Mouse (Mus musculus) limb, embryonic 13.5 days (tissue): ENCODE measurements around the gene Dpy19l3. TPM values are rescaled to one million over a fixed set of nuclear protein-coding genes. Genes with fewer than 3 reads are reported as not detected.

Experiments
- ATAC-seq: fragments of 200-750 bp; cut with Nextera tagmentation; 2 replicates; pipeline ENCODE4 v1.8.0; 2017; ENCODE audit warnings: low read depth, moderate number of reproducible peaks, moderate TSS enrichment; ENCODE audit not compliant: low FRiP score
- H3K27ac ChIP-seq: fragments of 300-500 bp; sonication (generic); 2 replicates; pipeline ENCODE4 v1.5.1; 2015; ENCODE audit warnings: inconsistent platforms, mild to moderate bottlenecking, moderate library complexity
- H3K27me3 ChIP-seq: fragments of 300-500 bp; sonication (generic); 2 replicates; pipeline ENCODE4 v1.6.1; 2015; ENCODE audit warnings: mild to moderate bottlenecking, inconsistent platforms
- H3K36me3 ChIP-seq: fragments of 300-500 bp; sonication (generic); 2 replicates; pipeline ENCODE4 v1.6.1; 2015; ENCODE audit warnings: inconsistent platforms, mild to moderate bottlenecking, moderate library complexity
- H3K4me1 ChIP-seq: fragments of 300-500 bp; sonication (generic); 2 replicates; pipeline ENCODE4 v1.6.1; 2015; ENCODE audit warnings: inconsistent platforms
- H3K4me2 ChIP-seq: fragments of 300-500 bp; sonication (generic); replicated peaks from 2 replicates; pipeline ENCODE4 v1.6.1; 2015; ENCODE audit warnings: inconsistent platforms, mild to moderate bottlenecking, moderate library complexity
- H3K4me3 ChIP-seq: fragments of 300-500 bp; sonication (generic); 2 replicates; pipeline ENCODE4 v1.5.1; 2015; ENCODE audit warnings: moderate library complexity, mild to moderate bottlenecking, inconsistent platforms
- H3K9ac ChIP-seq: fragments of 300-500 bp; sonication (generic); 2 replicates; pipeline ENCODE4 v1.6.1; 2015; ENCODE audit warnings: mild to moderate bottlenecking, inconsistent platforms
- H3K9me3 ChIP-seq: fragments of 300-500 bp; sonication (generic); 2 replicates; pipeline ENCODE4 v1.6.1; 2016; ENCODE audit warnings: inconsistent platforms
- WGBS: fragments of 180-500 bp; shearing (Covaris S2); methylation state at CpG from one replicate; pipeline ENCODE4 v1.1.7; 2015; 5-methylcytosine and 5-hydroxymethylcytosine counted together
- polyA plus RNA-seq: library from polyadenylated mRNA; unstranded; fragments of >200 nt; fragmentation: Nextera tagmentation; extraction: Ambion mirVana; gene quantifications from 2 replicates; pipeline ENCODE4 v1.2.1, GENCODE M21; 2015

Dpy19l3 gene
- polyA plus RNA-seq, 1 experiment from 2014 or later: 44.6 TPM

DNA sequence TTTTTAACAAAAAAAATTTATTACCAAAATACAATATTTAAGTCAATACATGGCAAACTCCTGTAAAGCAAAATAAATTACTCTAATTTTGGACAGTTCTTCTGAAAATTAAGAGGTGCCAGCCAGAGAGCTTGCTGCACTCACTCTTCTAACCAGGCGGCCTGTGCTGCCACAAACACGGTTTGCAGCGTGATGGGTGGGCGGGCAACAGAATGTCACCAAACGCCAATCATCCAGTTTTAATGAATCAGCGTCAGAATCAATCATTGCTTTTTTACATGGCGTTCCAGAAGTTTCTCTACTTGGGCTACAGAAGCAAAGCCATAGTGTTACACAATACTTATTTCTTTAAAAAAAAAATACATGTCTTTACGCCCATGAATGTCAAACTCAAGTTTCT lies 18.1 kb upstream of the Dpy19l3 start:
- WGBS: 89% methylated on average over 8 of the region's 8 CpGs
- Histone ChIP-seq H3K27ac (no peak overlapping the region), H3K4me1 (no peaks in the 10 kb centered on the region), H3K27me3 (no peaks in the 10 kb centered on the region), H3K9me3 (no peaks in the 10 kb centered on the region), H3K4me3 (no peak overlapping the region), H3K9ac (no peak overlapping the region), H3K36me3 (peaks cover 51% of the 10 kb centered on the region), H3K4me2 (no peak overlapping the region)
- ATAC-seq: no peak

GRCm38 (mm10) chr7:35771106-35771505 lies 16.9 kb upstream of the Dpy19l3 start:
- Histone ChIP-seq H3K36me3 (peaks cover 41% of the 10 kb centered on the region), H3K27me3 (no peaks in the 10 kb centered on the region), H3K4me3 (no peak overlapping the region), H3K9me3 (no peaks in the 10 kb centered on the region), H3K4me2 (no peak overlapping the region), H3K27ac (no peak overlapping the region), H3K9ac (no peak overlapping the region), H3K4me1 (no peaks in the 10 kb centered on the region)
- no peak for ATAC-seq

DNA sequence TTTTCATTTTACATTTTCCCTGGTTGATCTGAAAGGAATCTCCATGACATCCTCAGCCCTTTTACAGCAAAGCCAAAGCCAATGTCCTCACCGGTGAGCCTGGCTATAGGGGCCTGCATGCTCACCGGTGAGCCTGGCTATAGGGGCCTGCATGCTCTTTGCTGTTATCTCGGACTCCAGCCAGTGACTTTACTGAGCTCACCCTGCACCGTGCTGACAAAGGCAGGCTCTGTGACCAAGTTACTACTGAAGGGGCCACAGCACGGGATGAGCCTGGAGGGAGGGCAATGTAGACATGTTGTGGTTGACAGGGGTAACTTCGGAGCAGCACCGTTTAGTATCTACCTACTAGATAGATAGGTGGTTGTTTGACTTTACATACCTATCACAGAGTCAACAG lies 15.9 kb upstream of the Dpy19l3 start:
- WGBS: 85% methylated on average over 7 of the region's 7 CpGs
- H3K9ac ChIP-seq: no peak overlapping the region
- no peak overlapping the region for H3K4me3 ChIP-seq
- H3K36me3 ChIP-seq: peaks cover 31% of the 10 kb centered on the region
- no peak overlapping the region for H3K4me2 ChIP-seq
- ATAC-seq: no peak
- no peak overlapping the region for H3K27ac ChIP-seq
- no peaks in the 10 kb centered on the region for H3K27me3 ChIP-seq
- H3K4me1 ChIP-seq: no peaks in the 10 kb centered on the region
- no peaks in the 10 kb centered on the region for H3K9me3 ChIP-seq

DNA sequence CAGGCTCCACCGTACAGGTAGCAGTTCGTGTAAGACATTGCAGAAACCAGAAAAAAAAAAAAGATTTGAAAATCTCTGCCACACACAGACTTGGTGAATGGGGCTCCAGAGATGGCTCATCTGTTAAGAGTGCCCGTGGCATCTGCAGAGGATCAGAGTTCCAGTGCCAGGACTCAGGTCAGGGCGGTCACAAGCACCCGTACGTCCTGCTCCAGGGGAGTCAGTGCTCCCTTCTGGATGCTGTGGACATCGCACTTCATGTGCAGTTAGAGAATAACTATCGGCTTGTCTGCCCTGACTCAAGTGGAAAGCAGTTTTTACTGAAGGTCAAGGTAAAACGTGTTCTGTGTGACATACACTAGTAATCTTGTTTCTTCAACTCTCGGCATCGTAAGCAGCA lies 10.2 kb upstream of the Dpy19l3 start:
- H3K4me1 ChIP-seq: no peaks in the 10 kb centered on the region
- no peak overlapping the region for H3K4me2 ChIP-seq
- H3K27me3 ChIP-seq: no peaks in the 10 kb centered on the region
- H3K4me3 ChIP-seq: no peak overlapping the region
- H3K36me3 ChIP-seq: no peaks in the 10 kb centered on the region
- 88% methylated on average over 11 of the region's 11 CpGs for WGBS
- no peak overlapping the region for H3K27ac ChIP-seq
- ATAC-seq: no peak
- H3K9me3 ChIP-seq: 0 out of 2 replicates have a peak, but pooled peaks cover 3% of the 10 kb centered on the region
- no peak overlapping the region for H3K9ac ChIP-seq

DNA sequence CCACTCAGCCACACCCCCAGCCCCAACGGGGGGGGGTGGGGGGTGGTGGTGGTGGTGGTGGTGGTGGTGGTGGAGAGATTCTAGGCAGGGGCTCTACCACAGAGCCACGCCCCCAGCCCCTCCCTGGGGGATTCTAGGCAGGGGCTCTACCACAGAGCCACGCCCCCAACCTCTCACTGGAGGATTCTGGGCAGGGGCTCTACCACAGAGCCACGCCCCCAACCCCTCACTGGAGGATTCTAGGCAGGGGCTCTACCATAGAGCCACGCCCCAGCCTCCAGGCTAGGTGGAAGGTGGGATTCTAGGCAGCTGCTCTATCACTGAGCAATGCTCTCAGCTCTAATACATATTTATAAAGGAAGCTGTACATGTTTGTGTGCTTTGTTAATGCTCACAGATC lies 7.5 kb upstream of the Dpy19l3 start:
- H3K4me1 ChIP-seq: no peaks in the 10 kb centered on the region
- no peak overlapping the region for H3K4me3 ChIP-seq
- no peak overlapping the region for H3K27ac ChIP-seq
- no peaks in the 10 kb centered on the region for H3K27me3 ChIP-seq
- no peak overlapping the region for H3K9ac ChIP-seq
- 78% methylated on average over 5 of the region's 5 CpGs for WGBS
- H3K36me3 ChIP-seq: no peaks in the 10 kb centered on the region
- no peak overlapping the region for H3K4me2 ChIP-seq
- ATAC-seq: no peak
- H3K9me3 ChIP-seq: 0 out of 2 replicates have a peak, but pooled peaks cover 3% of the 10 kb centered on the region

GRCm38 (mm10) chr7:35759602-35760001 lies 5.3 kb upstream of the Dpy19l3 start:
- Histone ChIP-seq H3K9ac (no peak overlapping the region), H3K4me3 (no peak overlapping the region), H3K4me2 (no peak overlapping the region), H3K27me3 (no peaks in the 10 kb centered on the region), H3K27ac (no peak overlapping the region), H3K4me1 (peaks cover 4% of the 10 kb centered on the region), H3K9me3 (0 out of 2 replicates have a peak, but pooled peaks cover 3% of the 10 kb centered on the region), H3K36me3 (no peaks in the 10 kb centered on the region)
- ATAC-seq: no peak
- WGBS: 15% methylated on average over 2 of the region's 2 CpGs

GRCm38 (mm10) chr7:35756510-35757440 lies 2.5 kb upstream of the Dpy19l3 start:
- H3K4me2 ChIP-seq: no peak overlapping the region
- peaks cover 14% of the 10 kb centered on the region for H3K4me1 ChIP-seq
- H3K36me3 ChIP-seq: 0 out of 2 replicates have a peak, but pooled peaks cover under 1% of the 10 kb centered on the region
- H3K27me3 ChIP-seq: no peaks in the 10 kb centered on the region
- no peak overlapping the region for H3K9ac ChIP-seq
- 42% methylated on average over 14 of the region's 14 CpGs for WGBS
- no peak for ATAC-seq
- no peak overlapping the region for H3K4me3 ChIP-seq
- no peaks in the 10 kb centered on the region for H3K9me3 ChIP-seq
- no peak overlapping the region for H3K27ac ChIP-seq

DNA sequence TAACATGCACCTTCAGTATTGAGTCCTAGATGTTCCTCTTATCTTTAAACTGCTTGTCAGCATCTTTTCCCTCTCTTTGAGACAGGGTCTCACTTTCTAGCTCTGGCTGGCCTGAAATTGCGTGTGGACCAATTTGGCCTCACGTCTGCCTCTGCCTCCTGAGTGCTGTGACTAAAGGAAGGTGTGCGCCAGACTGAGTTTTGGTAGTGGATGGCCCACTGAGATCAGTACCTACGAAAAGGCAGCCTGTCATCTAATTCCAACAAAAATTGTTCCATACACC lies 573 bp upstream of the Dpy19l3 start:
- Histone ChIP-seq H3K36me3 (peaks cover 18% of the 10 kb centered on the region), H3K9ac (peak overlapping the region; percentile 59), H3K9me3 (no peaks in the 10 kb centered on the region), H3K27ac (peak overlapping the region; percentile 59; the same call in 1 of the 2 replicates), H3K4me1 (peaks cover 14% of the 10 kb centered on the region), H3K27me3 (no peaks in the 10 kb centered on the region), H3K4me2 (peak overlapping the region; percentile 93), H3K4me3 (peak overlapping the region; percentile 93)
- ATAC-seq: no peak
- WGBS: 62% methylated on average over 4 of the region's 4 CpGs

DNA sequence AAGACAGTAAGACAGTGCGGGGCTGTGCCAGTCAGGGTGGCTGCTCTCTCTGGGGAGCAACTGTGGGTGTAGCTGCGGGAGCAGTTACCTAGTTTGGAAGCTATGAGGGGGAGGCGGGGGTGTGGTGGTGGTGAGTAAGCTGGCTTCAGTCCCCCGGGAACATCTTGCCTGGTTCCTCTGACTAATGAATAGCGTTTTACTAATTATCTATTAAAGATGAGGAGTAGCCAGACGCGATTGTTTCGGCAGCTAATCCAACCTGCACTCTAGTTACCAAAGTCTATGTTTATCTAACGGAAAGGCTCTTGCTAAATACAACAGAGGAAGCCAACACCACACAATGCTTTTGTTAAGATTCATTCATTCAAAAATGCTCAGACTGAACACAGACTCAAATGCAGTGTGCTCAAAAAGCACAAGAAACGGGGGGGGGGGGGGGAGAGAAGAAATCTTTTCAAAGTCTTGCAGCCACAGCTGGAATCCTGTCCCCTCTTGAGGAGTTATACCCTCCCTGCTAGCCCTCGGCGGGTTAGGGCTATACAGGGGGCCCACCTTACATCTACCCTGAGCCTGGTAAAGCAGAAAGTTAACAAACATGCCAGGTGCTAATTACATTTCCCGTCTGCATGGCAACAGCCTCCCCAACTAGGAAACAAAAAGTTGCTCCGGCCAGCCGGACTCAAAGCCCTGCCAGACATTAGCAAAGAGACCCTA lies 778 bp downstream of the Dpy19l3 start:
- no peaks in the 10 kb centered on the region for H3K9me3 ChIP-seq
- no peaks in the 10 kb centered on the region for H3K27me3 ChIP-seq
- WGBS: 5% methylated on average over 15 of the region's 15 CpGs
- H3K4me3 ChIP-seq: peak overlapping the region; percentile 93
- ATAC-seq: no peak
- peaks cover 32% of the 10 kb centered on the region for H3K36me3 ChIP-seq
- no peak overlapping the region for H3K27ac ChIP-seq
- peak overlapping the region; percentile 93 for H3K4me2 ChIP-seq
- peak overlapping the region; percentile 78 for H3K9ac ChIP-seq
- peaks cover 14% of the 10 kb centered on the region for H3K4me1 ChIP-seq

- ATAC-seq: no peak
- 95% methylated on average over 9 of the region's 9 CpGs for WGBS
- H3K36me3 ChIP-seq: peaks cover 58% of the 10 kb centered on the region
These were observed 3.4 kb downstream of the Dpy19l3 start for GRCm38 (mm10) chr7:35750873-35751272.

GRCm38 (mm10) chr7:35747397-35747964 lies 6.8 kb downstream of the Dpy19l3 start:
- Histone ChIP-seq H3K36me3 (peaks cover 87% of the 10 kb centered on the region), H3K9me3 (no peaks in the 10 kb centered on the region), H3K4me2 (no peak overlapping the region), H3K4me1 (no peaks in the 10 kb centered on the region), H3K27ac (no peak overlapping the region), H3K4me3 (no peak overlapping the region), H3K27me3 (no peaks in the 10 kb centered on the region), H3K9ac (no peak overlapping the region)
- WGBS: 86% methylated on average over 14 of the region's 14 CpGs
- ATAC-seq: peak; percentile 74

More at GRCm38 (mm10) chr7:35750873-35751272, 3.4 kb downstream of the Dpy19l3 start:
- peaks cover 14% of the 10 kb centered on the region for H3K4me1 ChIP-seq
- H3K4me2 ChIP-seq: no peak overlapping the region
- H3K4me3 ChIP-seq: no peak overlapping the region
- no peaks in the 10 kb centered on the region for H3K27me3 ChIP-seq
- no peaks in the 10 kb centered on the region for H3K9me3 ChIP-seq
- no peak overlapping the region for H3K27ac ChIP-seq
- no peak overlapping the region for H3K9ac ChIP-seq

GRCm38 (mm10) chr7:35746686-35747396 lies 7.4 kb downstream of the Dpy19l3 start:
- Histone ChIP-seq H3K36me3 (peaks cover 92% of the 10 kb centered on the region), H3K27me3 (no peaks in the 10 kb centered on the region), H3K4me3 (no peak overlapping the region), H3K9ac (no peak overlapping the region), H3K27ac (no peak overlapping the region), H3K9me3 (no peaks in the 10 kb centered on the region), H3K4me2 (no peak overlapping the region), H3K4me1 (no peaks in the 10 kb centered on the region)
- WGBS: 93% methylated on average over 12 of the region's 12 CpGs
- ATAC-seq: no peak
